Mouse (Mus musculus): Measurements from ENCODE around the gene Foxd3.

The Foxd3 gene

DNA sequence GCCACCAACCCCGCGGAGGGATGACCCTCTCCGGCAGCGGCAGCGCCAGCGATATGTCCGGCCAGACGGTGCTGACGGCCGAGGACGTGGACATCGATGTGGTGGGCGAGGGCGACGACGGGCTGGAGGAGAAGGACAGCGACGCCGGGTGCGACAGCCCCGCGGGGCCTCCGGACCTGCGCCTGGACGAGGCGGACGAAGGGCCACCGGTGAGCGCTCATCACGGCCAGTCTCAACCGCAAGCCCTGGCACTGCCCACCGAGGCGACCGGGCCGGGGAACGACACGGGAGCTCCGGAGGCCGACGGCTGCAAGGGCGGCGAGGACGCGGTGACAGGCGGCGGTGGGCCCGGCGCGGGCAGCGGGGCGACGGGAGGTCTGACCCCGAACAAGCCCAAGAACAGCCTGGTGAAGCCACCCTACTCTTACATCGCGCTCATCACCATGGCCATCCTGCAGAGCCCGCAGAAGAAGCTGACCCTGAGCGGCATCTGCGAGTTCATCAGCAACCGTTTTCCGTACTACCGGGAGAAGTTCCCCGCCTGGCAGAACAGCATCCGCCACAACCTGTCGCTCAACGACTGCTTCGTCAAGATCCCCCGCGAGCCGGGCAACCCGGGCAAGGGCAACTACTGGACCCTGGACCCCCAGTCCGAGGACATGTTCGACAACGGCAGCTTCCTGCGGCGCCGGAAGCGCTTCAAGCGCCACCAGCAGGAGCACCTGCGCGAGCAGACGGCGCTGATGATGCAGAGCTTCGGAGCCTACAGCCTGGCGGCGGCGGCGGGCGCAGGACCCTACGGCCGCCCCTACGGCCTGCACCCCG, 718 bp downstream of the Foxd3 start:
- in situ Hi-C loops (cut with MboI; ENCODE audit: low sequenced_read_pairs): no loop called here

GRCm38 (mm10) chr4:99657430-99657820, 1.3 kb downstream of the Foxd3 start:
- in situ Hi-C loops (cut with MboI; ENCODE audit: low sequenced_read_pairs): no loop called here

DNA sequence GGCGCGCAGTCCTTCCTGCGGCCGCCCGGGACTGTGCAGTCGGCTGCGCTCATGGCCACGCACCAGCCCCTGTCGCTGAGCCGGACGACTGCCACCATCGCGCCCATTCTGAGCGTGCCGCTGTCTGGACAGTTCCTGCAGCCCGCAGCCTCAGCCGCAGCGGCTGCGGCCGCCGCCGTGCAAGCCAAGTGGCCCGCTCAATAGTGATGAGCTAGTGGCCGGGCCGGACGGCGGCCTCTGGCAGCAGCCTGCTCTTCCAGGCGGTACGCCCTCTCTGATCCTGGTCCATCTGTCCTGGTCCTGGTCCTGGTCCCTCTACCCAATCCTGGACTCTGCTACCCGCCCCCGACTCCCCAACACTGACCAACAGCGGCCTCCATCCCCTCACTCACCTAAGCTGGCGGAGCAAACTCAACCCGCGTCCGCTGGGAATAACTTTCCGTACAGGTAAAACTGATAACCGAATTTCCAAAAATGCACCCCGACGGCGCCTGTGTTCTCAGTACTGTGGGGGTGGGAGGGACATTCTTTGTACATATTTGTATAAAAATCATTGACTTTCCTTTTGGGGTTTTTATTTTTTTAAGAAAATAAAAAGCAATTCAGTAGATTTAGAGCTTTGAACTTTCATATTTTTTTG, 1.9 kb downstream of the Foxd3 start:
- in situ Hi-C loops (cut with MboI; ENCODE audit: low sequenced_read_pairs): no loop called here

DNA sequence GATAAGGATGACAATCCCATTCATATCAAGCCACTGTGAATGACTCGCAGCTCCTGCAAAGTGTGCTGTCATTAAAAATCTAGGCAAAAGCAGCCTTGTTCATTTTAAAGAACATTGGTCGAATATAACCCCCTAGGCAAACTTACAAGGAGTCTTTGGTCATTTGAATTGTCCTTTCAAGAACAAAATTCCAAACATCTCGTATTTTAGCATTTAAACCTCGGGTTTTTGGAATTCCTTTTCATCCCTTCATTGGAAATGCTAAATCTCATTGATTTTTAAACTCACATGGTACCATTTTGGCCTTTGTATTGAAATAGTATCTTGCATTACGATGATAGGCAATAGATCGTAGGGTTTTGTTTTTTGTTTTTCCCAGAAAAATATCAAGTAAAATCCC, 2.8 kb downstream of the Foxd3 start:
- in situ Hi-C loops (cut with MboI; ENCODE audit: low sequenced_read_pairs): no loop called here

DNA sequence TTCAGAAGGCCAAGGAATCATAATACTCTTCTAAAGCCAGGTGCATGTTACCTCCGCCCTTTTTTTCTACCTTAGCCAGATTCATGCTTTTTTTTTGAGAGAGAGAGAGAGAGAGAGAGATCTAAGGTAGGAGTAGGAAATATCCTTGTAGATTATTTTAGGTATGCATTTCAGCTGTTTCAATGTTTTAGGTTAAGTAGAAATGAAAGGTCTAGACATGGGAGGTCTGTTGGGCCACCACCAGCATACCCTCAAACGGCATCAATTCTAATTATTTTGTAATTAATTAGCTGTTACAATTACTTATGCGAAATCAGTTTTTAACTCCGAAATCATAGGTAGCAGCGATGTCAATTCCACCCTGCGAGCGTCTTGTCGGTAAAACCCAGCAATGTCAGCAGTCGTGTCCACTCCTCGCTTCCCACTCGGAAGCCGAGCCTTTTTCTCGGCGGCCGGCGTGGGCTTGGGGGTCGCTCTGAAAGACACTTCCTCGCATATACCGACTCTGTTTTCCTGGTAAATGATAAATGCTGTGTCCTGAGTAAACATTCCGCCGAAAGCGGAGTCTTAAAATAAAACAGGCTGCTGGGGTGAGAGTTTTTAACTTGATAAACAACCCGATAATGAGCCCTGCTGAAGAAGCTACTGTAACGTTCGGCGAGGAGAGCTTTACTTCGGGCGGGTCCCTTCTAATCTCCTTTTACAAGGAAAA, 3.4 kb downstream of the Foxd3 start:
- in situ Hi-C loops (cut with MboI; ENCODE audit: low sequenced_read_pairs): no loop called here

DNA sequence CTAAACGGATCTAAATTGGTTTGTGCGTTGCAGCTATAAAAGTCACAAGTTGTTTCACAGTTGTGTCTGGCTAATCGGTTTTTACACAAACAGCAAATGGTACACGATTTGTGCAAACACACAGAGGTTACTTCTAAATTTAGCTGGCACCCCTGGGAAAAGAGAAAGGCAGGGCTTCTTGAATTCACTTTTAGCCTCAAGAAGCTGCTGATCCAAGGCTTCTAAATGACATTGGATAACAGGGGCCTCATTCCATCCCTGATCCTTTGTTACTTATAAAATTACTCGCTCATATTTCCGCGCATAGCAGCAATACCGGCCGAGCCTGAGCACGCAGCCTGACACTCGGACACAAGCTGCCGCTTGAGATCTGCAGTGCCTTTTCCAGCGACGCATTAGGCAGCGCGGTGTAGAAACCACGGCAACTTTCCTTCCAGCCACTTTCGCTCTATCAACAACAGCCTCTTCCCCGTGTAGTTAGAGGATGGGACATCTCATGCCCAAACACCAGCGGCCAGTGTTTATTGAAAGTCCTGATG, 4.0 kb downstream of the Foxd3 start:
- in situ Hi-C loops (cut with MboI; ENCODE audit: low sequenced_read_pairs): no loop called here

DNA sequence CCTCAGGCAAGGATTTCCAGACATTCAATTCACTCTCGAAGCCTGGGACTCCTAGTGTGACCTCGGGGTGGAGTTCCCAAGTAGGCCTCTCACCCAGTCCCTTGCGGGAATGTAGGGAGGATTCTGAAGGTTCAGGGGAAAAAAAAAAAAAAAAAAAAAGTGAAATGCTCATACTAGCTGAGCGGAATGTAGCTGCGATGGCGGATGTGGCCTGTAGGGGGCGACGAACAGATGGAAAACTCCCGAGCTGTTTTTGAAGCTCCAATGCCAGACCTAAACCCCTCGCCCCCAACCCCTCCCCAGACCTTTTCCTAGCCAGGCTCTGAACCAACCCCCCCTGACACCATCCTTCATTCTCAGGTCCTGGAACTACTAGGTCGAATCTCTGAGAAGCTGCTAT, 4.9 kb downstream of the Foxd3 start:
- in situ Hi-C loops (cut with MboI; ENCODE audit: low sequenced_read_pairs): no loop called here

GRCm38 (mm10) chr4:99661956-99662355, 5.9 kb downstream of the Foxd3 start:
- in situ Hi-C loops (cut with MboI; ENCODE audit: low sequenced_read_pairs): no loop called here

- in situ Hi-C loops (cut with MboI; ENCODE audit: low sequenced_read_pairs): no loop called here
Observed at GRCm38 (mm10) chr4:99662431-99662830, 6.3 kb downstream of the Foxd3 start.

- in situ Hi-C loops (cut with MboI; ENCODE audit: low sequenced_read_pairs): no loop called here
Observed at GRCm38 (mm10) chr4:99662841-99663567, 6.9 kb downstream of the Foxd3 start.

DNA sequence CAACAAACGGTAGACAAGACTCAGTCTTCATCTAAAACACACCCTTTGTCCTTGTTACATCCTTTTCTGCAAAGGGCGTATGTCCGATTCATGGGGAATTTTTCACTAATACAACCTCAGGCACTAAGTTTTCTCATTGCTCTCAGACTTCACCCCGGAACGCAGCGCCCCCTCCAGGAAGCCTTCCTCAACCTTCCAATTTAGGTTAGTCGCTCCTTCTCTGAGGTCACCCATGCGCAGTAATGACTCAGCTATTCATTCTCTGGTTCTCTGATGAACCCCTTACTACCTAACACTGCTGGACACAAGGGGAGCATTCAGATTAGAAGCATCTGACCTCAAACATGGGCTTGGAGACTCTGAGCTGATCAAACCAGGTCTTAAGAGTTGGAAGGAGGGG, 7.6 kb downstream of the Foxd3 start:
- in situ Hi-C loops (cut with MboI; ENCODE audit: low sequenced_read_pairs): no loop called here

- in situ Hi-C loops (cut with MboI; ENCODE audit: low sequenced_read_pairs): no loop called here
Observed at GRCm38 (mm10) chr4:99670203-99670851, 14.2 kb downstream of the Foxd3 start.

GRCm38 (mm10) chr4:99675191-99675590, 19.1 kb downstream of the Foxd3 start:
- in situ Hi-C loops (cut with MboI; ENCODE audit: low sequenced_read_pairs): no loop called here

DNA sequence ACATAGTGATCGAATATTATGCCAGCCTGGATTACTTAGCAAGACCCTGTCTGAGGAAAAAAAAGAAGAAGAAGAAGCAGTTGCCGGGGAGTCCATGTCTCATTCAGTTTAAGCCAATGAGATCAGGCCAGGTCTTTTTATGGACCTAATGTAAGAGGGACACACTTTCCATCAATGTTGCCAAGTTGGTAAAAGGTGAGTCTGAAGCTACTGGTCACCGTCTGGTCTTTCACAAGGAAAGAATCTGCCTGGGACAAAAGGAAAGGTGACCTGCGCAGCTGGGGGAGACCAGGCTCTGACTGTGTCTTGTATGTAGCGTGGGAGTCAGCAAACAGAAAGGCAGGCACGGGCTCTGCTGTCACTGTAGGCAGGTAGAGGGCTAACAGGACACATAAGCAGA, 27.8 kb downstream of the Foxd3 start:
- in situ Hi-C loops (cut with MboI; ENCODE audit: low sequenced_read_pairs): no loop called here

- in situ Hi-C loops (cut with MboI; ENCODE audit: low sequenced_read_pairs): no loop called here
Observed at GRCm38 (mm10) chr4:99686308-99686707, 30.2 kb downstream of the Foxd3 start.

Data from CH12F3 (cell line).